Mouse (Mus musculus) midbrain, postnatal 0 days (tissue): ENCODE data around the gene Rsph10b. TPM values are rescaled to one million over a fixed set of nuclear protein-coding genes. Genes with fewer than 3 reads are reported as not detected.
A peak's percentile ranks its signal among the peaks of the same experiment; 100 is the strongest.

ENCODE experiments used
- ATAC-seq: fragments of 200-750 bp; cut with Nextera tagmentation; 2 replicates; pipeline ENCODE4 v1.8.0; 2017; ENCODE audit warnings: moderate number of reproducible peaks, mild to moderate bottlenecking, moderate TSS enrichment, moderate library complexity; ENCODE audit not compliant: low FRiP score
- DNase-seq: peaks from one replicate; pipeline ENCODE4 v3.0.0-alpha.2; 2015; ENCODE audit warnings: low spot score
- H3K27ac ChIP-seq: fragments of 300-500 bp; sonication (generic); 2 replicates; pipeline ENCODE4 v1.5.1; 2014; ENCODE audit warnings: low read depth, mild to moderate bottlenecking, low read length, mixed read lengths
- H3K27me3 ChIP-seq: fragments of 300-500 bp; sonication (generic); 2 replicates; pipeline ENCODE4 v1.6.1; 2014; ENCODE audit warnings: low read length, control low read depth, mixed read lengths; ENCODE audit not compliant: insufficient read depth
- H3K36me3 ChIP-seq: fragments of 300-500 bp; sonication (generic); 2 replicates; pipeline ENCODE4 v1.6.1; 2014; ENCODE audit warnings: low read length, control low read depth, mixed read lengths; ENCODE audit not compliant: insufficient read depth
- H3K4me1 ChIP-seq: fragments of 300-500 bp; sonication (generic); 2 replicates; pipeline ENCODE4 v1.6.1; 2014; ENCODE audit warnings: mild to moderate bottlenecking, control low read depth, antibody characterized with exemption, low read length, mixed read lengths; ENCODE audit not compliant: insufficient read depth
- H3K4me2 ChIP-seq: fragments of 300-500 bp; sonication (generic); 2 replicates; pipeline ENCODE4 v1.6.1; 2014; ENCODE audit warnings: low read depth, mild to moderate bottlenecking, low read length, mixed read lengths; ENCODE audit not compliant: poor library complexity, severe bottlenecking
- H3K4me3 ChIP-seq: fragments of 300-500 bp; sonication (generic); 2 replicates; pipeline ENCODE4 v1.5.1; 2014; ENCODE audit warnings: low read depth, mild to moderate bottlenecking, low read length, moderate library complexity
- H3K9ac ChIP-seq: fragments of 300-500 bp; sonication (generic); replicated peaks from 2 replicates; pipeline ENCODE4 v1.6.1; 2014; ENCODE audit warnings: mild to moderate bottlenecking, low read length, moderate library complexity, mixed read lengths; ENCODE audit not compliant: poor library complexity, severe bottlenecking
- H3K9me3 ChIP-seq: fragments of 300-500 bp; sonication (generic); 2 replicates; pipeline ENCODE4 v1.6.1; 2016; ENCODE audit warnings: low read length, control low read depth
- CTCF ChIP-seq: IDR thresholded peaks from 2 replicates; pipeline ENCODE4 v1.5.1; 2016; ENCODE audit warnings: antibody characterized with exemption, mild to moderate bottlenecking
- WGBS: fragments of 180-500 bp; shearing (Covaris S2); extraction: QIAGEN DNeasy Blood & Tissue Kit; methylation state at CpG from one replicate; pipeline ENCODE4 v1.1.7; 2014; 5-methylcytosine and 5-hydroxymethylcytosine counted together
- polyA plus RNA-seq: library from polyadenylated mRNA; unstranded; fragments of >200 nt; fragmentation: Nextera tagmentation; extraction: Ambion mirVana; gene quantifications from 2 replicates; pipeline ENCODE4 v1.2.1, GENCODE M21; 2015
- total RNA-seq: library from RNA; depleted of rRNA; stranded (reverse); fragments of >200 nt; gene quantifications from 2 replicates; pipeline ENCODE4 v1.2.3, GENCODE M21; 2014

The Rsph10b gene
- total and polyA plus RNA-seq, 2 experiments from 2014 or later = 5.8 to 6.8 TPM

GRCm38 (mm10) chr5:143902111-143902510, 30.7 kb upstream of the Rsph10b start:
- Histone ChIP-seq H3K4me1 (no peaks in the 10 kb centered on the region), H3K4me2 (no peak overlapping the region), H3K36me3 (peaks cover 79% of the 10 kb centered on the region), H3K27ac (no peak overlapping the region), H3K9ac (no peak overlapping the region), H3K27me3 (no peaks in the 10 kb centered on the region), H3K4me3 (no peak overlapping the region), H3K9me3 (no peaks in the 10 kb centered on the region)
- DNase-seq (peak; percentile 51), ATAC-seq (no peak)
- WGBS = 84% methylated on average over 3 of the region's 3 CpGs
- TF ChIP-seq CTCF = no peak

- peaks cover 69% of the 10 kb centered on the region for H3K36me3 ChIP-seq
Measured at GRCm38 (mm10) chr5:143903813-143904212, 29.0 kb upstream of the Rsph10b start.

GRCm38 (mm10) chr5:143906429-143906828, 26.4 kb upstream of the Rsph10b start:
- TF ChIP-seq CTCF = no peak
- no peak for DNase-seq
- no peak overlapping the region for H3K4me3 ChIP-seq
- H3K27me3 ChIP-seq = no peaks in the 10 kb centered on the region
- no peak overlapping the region for H3K4me2 ChIP-seq
- peaks cover 48% of the 10 kb centered on the region for H3K36me3 ChIP-seq
- H3K9ac ChIP-seq = no peak overlapping the region
- peaks cover 11% of the 10 kb centered on the region; the same call in 1 of the 2 replicates for H3K4me1 ChIP-seq
- 92% methylated on average over 8 of the region's 8 CpGs for WGBS
- H3K9me3 ChIP-seq = no peaks in the 10 kb centered on the region
- H3K27ac ChIP-seq = no peak overlapping the region
- ATAC-seq = no peak

More at GRCm38 (mm10) chr5:143903813-143904212, 29.0 kb upstream of the Rsph10b start:
- Histone ChIP-seq H3K4me3 (no peak overlapping the region), H3K4me2 (no peak overlapping the region), H3K27me3 (no peaks in the 10 kb centered on the region), H3K9me3 (no peaks in the 10 kb centered on the region), H3K27ac (no peak overlapping the region), H3K9ac (no peak overlapping the region), H3K4me1 (0 out of 2 replicates have a peak, but pooled peaks cover 2% of the 10 kb centered on the region)
- ATAC-seq = no peak
- 90% methylated on average over 4 of the region's 4 CpGs for WGBS
- TF ChIP-seq CTCF = no peak
- no peak for DNase-seq

GRCm38 (mm10) chr5:143908926-143909325, 23.9 kb upstream of the Rsph10b start:
- peak overlapping the region; percentile 59 for H3K4me2 ChIP-seq
- peaks cover 11% of the 10 kb centered on the region; the same call in 1 of the 2 replicates for H3K4me1 ChIP-seq
- H3K36me3 ChIP-seq = peaks cover 23% of the 10 kb centered on the region
- 3% methylated on average over 9 of the region's 9 CpGs for WGBS
- ATAC-seq = no peak
- no peak for DNase-seq
- H3K27ac ChIP-seq = peak overlapping the region; percentile 75
- H3K4me3 ChIP-seq = peak overlapping the region; percentile 53
- H3K9me3 ChIP-seq = no peaks in the 10 kb centered on the region
- H3K27me3 ChIP-seq = no peaks in the 10 kb centered on the region
- H3K9ac ChIP-seq = peak overlapping the region; percentile 37
- TF ChIP-seq CTCF = no peak

- Histone ChIP-seq H3K4me1 (peaks cover 11% of the 10 kb centered on the region; the same call in 1 of the 2 replicates), H3K4me2 (peak within 1 kb of the TSS; percentile 64), H3K9me3 (no peaks in the 10 kb centered on the region), H3K9ac (peak within 1 kb of the TSS; percentile 42), H3K36me3 (peaks cover 22% of the 10 kb centered on the region), H3K4me3 (peak within 1 kb of the TSS; percentile 53), H3K27me3 (no peaks in the 10 kb centered on the region), H3K27ac (peak within 1 kb of the TSS; percentile 75)
- peak; percentile 100 for ATAC-seq
- TF ChIP-seq CTCF = no peak
- DNase-seq = peak; percentile 99
- under 1% methylated on average over 70 of the region's 70 CpGs for WGBS
Measured at GRCm38 (mm10) chr5:143909417-143910400, 23.1 kb upstream of the Rsph10b start, which contains the start of the genes Aimp2 and Pms2. Gene Aimp2, minus strand, starts transcription at chr5:143909847. Gene Pms2, plus strand, starts transcription at chr5:143909964.

GRCm38 (mm10) chr5:143916221-143916620, 16.6 kb upstream of the Rsph10b start:
- no peaks in the 10 kb centered on the region for H3K27me3 ChIP-seq
- no peak overlapping the region for H3K9ac ChIP-seq
- WGBS = 87% methylated on average over 9 of the region's 9 CpGs
- H3K9me3 ChIP-seq = no peaks in the 10 kb centered on the region
- no peak overlapping the region for H3K4me3 ChIP-seq
- ATAC-seq (no peak), DNase-seq (no peak)
- no peak for TF ChIP-seq CTCF
- no peak overlapping the region for H3K4me2 ChIP-seq
- H3K27ac ChIP-seq = no peak overlapping the region
- no peaks in the 10 kb centered on the region for H3K4me1 ChIP-seq
- H3K36me3 ChIP-seq = peaks cover 40% of the 10 kb centered on the region
